Mouse (Mus musculus): ENCODE measurements around the gene Sez6l.

Gene Sez6l

DNA sequence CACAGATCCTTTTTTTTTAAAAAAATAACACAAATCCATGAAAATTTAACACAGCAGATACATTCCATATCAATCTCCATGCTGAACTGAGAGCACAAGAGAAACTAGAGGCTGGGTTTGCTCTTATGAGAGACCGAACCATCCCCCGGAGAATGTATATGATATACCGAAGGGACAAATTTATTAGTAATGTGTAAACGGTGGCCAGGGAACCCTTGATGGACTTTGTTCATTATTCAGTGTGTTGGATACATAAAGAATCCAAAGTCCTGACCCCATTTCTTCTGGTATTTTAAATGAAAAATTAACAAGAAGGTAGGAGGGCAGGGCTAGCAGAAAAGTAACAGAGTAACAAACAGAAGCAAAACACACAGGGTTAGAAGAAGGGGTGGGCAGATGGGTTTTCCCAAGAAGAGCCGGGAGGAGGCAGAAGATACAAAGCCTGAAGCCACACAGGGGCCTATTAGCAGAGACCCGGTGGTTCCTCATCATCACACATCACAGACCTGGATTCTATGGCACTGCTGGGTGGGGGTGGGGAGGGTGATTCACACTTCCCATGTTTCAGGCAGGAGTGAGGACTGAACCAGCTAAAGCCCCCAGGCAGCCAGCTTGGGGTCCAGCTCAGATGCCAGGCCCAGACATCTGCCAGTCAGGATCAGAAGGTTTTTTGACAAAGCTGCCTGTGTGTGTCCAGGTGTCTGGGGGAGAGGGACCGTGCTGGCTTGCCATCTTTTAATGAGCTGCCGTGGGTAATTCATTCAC is 76.9 kb downstream of the Sez6l start:
- DNase-seq (ENCODE audit: inconsistent age in 2 of 2, low spot score in 1 of 2): no peak

DNA sequence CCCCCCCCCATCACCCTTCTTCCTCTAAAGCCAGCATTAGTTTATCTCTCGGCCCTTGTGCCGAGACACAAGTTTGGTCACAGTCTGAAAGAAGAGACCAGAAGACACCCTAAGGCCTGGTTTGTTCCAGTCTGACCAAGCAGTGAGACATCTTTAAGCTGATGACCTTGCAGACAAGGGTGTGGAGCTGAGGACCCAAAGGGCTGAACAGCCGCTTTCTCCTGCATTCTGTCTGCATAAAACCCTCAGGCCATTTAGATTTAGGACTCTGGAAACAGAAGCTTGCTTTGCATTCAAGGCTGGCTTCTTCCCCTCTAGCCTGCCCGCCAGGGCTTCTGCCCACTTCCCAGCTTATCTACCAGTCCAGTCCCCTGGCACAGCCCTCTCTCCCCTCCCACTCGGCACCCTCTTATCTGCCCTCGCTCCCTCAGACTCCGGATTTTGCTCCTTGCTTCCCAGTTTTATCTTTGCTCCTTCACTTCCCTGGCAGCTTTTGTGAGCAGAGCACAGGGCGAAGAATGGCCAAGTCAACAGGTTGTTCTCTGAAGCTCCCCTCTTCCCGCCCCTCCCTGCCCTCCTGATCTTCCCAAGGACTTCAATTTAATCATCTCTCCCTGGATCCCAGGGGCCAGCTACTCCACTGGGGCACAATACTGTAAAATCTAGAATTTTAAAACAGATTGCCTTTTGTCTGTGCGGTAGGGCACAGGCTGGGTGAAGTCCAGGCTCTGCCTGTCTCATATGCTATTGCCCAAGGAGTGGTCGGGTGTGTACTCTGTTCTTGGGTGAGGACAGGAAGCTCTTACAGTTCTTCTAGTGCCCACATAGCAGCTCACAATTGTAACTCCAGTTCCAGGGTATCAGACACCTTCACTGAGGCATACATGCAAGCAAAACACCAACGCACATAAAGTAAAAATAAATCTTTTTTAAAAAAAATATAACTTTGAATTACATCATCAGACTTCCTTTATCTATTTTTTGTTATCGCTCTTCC is 77.8 kb downstream of the Sez6l start:
- no peak for DNase-seq (ENCODE audit: inconsistent age in 2 of 2, low spot score in 1 of 2)

DNA sequence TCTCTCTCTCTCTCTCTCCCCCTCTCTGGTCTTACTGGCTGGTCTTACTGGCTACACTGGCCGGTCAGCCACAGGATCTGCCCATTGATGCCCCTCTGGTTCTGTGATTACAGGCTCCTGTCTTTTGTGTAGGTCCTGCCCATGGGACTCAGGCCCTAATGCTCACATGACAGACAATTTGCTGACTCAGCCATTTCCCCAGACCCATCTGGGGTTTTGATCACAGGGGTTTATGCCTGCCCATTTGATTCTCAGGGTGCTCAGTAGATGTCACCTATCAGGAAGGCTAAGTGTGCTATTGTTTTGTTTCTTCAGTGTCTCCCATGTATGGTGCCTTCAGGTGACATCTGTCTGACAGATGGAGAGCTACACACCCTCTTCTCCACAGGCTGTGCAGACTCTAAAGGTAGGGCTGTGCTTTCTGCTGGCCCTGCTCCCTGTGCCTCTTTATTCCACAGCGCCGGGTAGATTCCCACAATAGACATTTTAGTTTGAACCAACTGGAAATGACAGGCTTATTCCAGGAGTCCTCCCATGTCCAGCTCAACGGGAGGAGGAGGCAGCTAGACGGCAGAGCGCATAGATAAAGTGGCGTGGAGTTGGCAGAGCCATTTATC is 80.1 kb downstream of the Sez6l start:
- DNase-seq (ENCODE audit: inconsistent age in 2 of 2, low spot score in 1 of 2): no peak

DNA sequence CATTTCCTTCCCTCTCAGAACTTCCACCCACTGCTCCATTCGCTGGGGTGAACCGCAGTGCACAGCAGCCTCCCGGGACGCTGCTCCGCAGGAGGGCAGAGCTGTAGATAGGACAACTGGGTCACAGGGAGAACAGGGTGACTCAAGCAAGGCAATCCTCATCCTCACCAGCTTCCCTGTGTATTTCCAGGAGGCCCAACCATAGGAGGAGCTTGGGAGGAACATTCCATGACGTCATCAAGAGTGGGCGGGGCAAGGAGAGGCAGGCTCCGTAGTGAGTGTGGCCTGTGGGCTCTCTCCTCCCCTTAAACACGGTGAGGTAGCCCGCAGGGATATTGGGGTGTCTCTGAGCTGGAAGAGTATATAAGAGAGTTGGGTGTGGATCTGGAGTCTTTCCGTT is 83.5 kb downstream of the Sez6l start:
- peak; percentile 13 to 43 for DNase-seq (ENCODE audit: inconsistent age in 2 of 2, low spot score in 1 of 2)

DNA sequence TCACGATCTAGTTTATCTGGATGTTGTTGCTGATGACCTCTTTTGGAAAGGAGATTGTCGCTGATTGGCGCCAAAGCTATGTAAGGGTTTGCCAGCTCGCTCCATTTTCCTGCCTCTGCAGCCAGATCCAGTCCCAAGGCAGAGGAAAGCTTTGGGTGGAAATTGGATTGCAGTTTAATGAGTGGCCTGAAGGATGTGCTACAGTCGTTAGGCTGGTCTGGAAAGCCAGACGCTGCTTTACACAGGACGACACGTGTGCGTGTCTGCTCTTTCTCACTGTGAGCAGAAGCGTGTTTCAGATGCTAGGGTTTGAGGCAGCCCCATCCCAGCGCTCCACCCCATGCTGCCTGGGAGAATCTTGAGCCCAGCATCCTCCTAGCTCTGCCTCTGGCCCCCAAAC is 85.5 kb downstream of the Sez6l start:
- no peak for DNase-seq (ENCODE audit: inconsistent age in 2 of 2, low spot score in 1 of 2)

DNA sequence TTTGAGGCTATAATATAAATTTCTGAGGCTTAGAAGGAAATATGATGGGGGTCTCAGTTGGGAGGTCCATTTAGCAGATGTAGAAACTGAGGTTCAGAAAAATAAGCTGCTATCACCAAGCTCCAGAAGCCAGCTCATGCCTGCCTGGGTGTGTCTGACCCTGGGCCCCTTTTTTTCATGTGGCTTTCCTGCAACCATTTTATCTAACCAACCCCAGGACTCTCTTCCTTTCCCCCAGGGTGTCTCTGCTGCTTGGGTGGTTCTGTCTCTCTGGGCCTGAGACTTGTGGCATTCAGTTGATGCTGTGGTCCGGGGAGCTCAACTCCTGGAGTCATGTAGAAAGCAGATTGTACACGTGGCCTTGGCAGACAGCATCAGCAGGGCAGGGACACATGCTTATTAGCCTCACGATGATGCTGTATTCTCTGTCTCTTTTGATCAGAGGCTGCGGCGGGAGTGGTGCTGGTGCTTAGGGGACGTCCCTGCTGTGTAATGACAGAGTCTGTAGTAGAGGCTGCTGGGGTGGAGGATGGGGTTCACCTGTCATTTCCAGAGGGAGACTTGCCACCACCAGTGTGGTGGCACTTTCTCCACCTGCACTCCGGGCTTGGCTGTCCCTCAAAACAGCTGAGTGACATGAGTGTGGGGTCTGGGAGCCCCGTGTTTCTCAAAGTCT is 88.7 kb downstream of the Sez6l start:
- DNase-seq (ENCODE audit: inconsistent age in 2 of 2, low spot score in 1 of 2): no peak

DNA sequence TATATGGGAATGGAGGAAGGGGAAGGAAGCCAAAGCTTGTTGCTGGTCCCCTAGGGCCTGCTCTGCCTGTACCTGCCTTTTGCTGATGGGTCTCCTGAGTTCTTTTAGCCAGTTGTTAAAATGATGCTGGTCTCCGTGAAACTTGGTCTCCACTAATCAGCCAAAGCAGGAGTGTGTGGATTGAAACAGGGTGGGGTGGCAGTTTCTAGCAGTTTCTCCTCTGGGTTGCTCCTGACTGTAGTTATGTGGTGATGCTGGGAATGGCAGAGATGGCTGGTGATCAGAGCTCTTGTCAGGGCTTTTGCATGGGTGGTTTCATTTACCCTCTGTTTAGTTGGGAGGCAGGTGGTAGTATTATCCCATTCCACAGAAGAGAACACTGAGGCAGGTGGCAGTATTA is 89.5 kb downstream of the Sez6l start:
- no peak for DNase-seq (ENCODE audit: inconsistent age in 2 of 2, low spot score in 1 of 2)

DNA sequence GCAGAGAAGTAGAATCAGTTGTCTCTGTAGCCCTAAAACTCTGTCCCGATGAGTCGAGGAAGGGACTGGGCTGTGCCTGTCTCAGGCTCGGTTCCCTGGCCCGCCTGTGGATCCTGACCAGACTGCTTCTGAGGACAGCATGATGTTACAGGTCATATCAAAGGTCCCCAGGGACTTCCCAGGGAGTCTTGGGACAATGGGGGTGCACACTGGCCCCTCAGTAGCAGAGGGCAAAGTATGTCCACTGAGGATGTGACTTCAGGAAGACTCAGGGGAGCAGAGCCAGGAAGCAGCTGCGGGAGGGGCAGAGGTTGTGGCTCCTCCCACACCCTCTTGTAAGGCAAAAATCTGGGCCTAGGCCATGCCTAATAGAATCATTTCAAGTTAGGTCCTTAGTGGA is 90.6 kb downstream of the Sez6l start:
- peak; percentile 51 to 59 for DNase-seq (ENCODE audit: inconsistent age in 2 of 2, low spot score in 1 of 2)

DNA sequence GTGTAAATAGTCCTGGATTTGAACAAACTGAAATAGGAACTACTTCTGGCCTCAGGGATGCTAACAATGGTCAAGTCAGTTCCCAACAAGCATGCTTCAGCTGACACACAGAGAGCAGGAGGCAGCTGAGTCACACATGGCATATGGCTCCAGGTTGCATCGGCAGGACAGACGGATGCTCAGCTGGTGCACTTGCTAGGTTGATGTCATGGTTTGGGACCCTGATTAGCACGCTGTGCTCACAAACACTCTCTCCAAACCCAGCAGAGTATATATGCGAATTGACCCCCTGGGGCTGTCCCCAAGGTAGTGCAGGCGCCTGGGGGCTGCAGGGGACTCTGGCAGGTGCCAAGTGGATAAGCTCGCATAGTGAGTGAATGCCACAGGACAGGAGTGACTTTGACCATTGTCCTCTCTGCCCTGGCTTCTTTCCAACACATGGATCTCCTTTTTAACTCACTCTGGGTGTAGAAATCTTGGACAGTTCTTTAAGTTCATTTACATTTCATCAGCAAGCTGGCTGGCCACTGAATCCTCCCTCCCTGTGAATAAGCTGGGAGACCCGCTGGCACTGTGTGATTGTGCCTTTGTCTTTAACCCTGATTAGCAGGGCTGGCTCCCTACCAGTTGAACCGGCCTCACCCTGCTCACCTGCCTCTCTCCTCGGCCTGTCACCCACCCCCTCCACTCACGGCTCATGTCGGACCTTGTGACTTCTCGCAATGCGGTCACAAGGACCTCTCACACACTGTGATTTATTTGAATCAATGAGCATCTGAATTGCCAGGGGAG is 91.9 kb downstream of the Sez6l start:
- DNase-seq (ENCODE audit: inconsistent age in 2 of 2, low spot score in 1 of 2): no peak

DNA sequence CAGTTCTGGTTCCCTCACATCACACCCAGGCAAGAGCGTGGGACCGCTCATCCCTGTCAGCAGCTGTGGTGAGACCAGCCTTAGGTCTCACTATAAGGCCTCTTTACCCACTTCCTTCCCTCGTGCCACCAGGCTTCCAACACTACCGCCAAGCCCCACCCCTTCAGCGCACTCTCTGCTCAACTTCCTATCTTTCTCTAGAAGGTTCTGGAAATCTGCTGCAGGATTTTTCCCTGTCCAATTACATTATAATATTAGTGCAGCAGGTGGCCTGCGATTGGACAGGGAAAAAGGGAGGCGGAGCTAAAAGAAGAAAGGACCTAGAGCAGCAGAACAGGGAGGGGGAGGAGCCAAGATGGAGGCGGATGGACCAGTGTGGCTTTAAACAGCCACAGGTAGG is 94.0 kb downstream of the Sez6l start:
- no peak for DNase-seq (ENCODE audit: inconsistent age in 2 of 2, low spot score in 1 of 2)

DNA sequence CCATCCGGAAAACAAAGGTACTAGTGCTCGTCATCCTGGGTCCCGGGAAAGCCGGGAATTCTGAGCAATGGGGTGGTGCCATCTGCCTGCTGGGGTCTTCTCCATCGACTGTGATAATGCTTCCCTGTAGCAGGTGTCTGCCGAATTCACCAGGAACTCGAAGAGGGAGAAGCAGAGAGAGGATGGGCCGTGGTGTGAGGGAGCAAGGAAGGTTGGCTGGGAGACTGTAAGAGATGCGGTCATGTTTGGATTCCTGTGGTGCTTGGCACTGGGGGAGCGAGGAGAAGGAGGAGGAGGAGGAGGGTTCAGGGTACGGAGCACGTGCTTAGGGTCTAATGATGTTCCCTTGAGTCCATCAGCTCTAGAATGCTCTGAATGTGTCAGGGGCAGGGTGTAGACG is 94.4 kb downstream of the Sez6l start:
- no peak for DNase-seq (ENCODE audit: inconsistent age in 2 of 2, low spot score in 1 of 2)

DNA sequence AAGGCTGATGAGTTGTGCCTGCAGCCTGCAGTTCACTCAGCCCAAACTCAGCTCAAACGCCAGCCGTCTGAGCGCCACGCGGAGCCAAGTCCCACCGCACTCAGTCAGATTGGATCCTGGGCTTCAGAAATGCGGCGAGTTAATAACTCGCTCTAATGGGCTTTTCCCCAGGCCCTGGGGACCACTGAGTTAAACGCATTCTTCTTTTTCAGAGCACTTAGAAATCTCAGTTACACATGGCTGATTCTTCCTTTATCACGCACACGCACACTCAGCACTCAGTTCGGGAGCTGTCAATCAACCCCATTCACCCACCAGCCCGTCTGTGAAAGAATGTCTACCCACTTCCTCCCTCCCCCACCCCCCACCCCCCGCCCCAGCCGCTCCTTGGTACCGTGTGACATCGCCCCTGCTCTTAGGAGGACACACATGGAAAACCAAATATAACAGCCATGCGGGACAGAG is 95.0 kb downstream of the Sez6l start:
- no peak for DNase-seq (ENCODE audit: inconsistent age in 2 of 2, low spot score in 1 of 2)

DNA sequence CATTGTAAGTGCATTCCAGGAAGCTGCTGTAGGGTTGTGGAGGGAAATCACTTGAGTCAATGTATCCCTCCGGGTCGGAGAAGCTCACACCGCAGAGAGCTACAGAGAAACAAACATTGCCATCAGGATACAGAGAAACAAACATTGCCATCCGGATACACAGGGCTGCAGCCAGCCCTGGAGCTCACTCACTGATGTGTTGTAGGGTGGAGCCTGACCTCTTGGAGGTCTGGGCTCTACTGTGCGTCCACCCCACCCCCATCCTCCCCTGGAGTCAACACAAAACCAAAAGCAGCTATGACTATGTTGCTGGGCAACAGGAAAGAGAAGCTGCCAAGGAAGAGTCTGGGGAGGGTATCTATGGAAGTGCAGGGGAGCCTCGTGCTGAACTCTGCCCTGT is 103.5 kb downstream of the Sez6l start:
- DNase-seq (ENCODE audit: inconsistent age in 2 of 2, low spot score in 1 of 2): no peak

DNA sequence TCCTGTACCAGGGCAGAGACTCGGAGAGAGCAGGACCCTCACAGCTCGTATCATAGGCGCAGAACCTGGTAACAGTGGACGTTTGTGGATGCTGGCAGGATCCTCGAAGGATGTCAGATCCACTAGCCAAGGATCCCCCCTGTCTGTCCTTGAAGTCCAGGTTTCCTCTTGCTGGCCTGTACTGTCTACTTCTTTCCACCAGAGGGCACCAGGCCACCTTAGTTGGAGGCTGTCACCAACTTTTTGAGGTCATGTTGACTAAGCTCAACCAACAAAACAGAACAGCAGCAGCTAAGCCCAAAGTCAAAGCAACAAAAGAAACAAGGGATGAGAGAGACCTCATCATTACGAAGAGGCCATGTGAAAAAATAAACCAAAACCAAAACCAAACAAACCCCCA is 106.8 kb downstream of the Sez6l start:
- DNase-seq (ENCODE audit: inconsistent age in 2 of 2, low spot score in 1 of 2): peak; percentile 37 to 82

DNA sequence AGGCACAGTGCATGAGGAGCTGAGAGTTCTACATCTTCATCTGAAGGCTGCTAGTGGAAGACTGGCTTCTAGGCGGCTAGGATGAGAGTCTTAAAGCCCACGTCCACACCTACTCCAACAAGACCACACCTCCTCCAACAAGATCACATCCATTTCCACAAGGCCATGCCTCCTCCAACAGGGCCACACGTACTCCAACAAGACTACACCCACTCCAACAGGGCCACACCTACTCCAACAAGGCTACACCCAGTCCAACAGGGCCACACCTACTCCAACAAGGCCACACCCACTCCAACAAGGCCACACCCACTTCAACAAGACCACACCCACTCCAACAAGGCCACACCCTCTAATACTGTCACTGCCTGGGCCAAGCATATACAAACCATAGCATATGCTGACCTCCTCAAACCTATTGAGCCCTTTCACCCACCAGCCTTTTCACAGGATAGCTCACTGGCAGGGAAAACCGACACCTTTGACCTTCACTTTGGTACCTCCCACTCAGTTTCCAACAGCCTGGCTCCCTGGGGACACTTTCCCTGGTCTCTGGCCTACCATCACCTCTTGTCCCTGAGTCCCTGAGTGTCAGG is 107.9 kb downstream of the Sez6l start:
- no peak for DNase-seq (ENCODE audit: inconsistent age in 2 of 2, low spot score in 1 of 2)

DNA sequence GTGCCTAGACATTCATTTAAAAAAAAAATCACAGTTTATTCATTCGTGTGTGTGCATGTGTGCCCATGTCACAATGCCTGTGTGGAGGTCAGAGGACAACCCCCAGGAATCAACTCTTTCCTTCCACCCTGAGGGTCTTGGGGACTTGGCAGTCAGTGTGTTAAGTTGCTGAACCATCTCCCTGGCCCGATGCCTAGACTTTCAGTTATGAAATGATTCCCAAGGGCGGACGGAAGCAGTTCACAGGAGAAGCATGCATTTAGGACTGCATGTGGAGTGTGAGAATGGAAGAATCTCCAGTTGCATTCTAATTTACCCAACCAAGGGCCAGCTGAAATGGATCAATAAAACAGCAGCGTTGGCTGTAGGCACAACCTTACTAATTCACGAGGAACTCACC is 110.7 kb downstream of the Sez6l start:
- peak in 1 of 2 experiments; percentile 72 for DNase-seq (ENCODE audit: inconsistent age in 2 of 2, low spot score in 1 of 2)

DNA sequence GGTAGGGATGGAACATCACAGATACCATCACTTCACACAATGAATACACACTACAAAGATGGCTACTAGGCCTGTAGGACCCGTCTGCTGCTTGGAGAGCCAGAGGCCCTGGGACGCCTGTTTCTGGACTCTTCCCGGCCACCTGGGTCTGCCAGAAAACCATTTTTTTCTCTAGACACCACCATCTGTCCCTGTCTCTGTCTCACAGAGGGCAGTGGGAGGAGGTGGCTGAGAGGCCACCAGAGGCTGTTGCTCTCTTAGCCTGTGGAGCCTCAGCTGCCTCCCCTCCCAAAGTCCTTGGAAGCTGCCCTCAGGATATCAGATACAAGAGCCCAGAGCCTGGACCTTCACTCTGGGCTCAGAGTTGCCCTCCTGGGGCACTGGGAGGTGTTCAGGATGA is 117.1 kb downstream of the Sez6l start:
- DNase-seq (ENCODE audit: inconsistent age in 2 of 2, low spot score in 1 of 2): no peak

DNA sequence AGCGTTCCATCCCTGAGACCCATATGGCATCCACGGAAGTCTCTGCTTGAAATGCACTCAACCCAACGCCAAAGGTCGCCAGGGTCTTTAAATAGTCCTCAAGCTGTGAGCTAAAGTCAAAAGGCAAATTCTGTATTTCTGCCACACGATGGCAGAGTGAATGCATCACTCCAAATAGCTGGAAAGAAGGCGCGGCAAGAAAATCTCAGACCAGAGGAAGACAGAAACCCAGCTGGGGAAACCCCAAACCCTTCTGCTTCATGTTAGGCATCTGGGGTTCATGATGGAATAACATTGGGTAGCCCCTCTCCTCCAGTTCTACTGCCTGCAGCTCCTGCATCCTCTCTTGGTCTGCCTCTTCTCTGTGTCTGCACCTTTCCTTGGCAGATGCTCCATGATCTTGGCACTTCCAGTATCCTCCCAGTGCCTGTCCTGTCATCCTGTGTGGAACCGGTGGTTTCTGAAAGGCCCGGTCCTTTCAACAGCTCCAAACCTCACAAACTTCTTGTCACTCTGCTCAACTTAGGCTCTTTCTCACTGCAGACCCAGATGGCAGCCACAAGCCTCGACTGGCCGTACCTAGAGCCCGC is 121.9 kb downstream of the Sez6l start:
- DNase-seq (ENCODE audit: inconsistent age in 2 of 2, low spot score in 1 of 2): no peak

DNA sequence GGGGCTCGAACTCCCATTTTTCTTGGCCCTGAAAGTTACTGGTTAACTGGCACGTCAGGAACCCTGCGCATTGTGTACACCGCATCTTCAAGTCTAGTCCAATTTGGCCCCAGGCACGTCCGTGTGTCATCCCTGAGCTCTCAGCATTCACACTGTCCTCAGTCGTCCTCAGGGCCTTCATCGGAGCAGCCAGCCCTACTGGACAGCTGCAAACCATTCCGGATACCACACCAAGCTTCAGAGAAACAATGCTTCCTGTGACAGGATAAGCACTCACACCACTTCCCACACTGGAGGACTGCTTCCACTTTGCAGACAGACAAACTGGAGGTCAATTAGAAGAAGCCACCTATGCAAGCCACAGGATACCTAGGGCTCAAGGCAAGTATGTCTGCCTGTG is 123.9 kb downstream of the Sez6l start:
- DNase-seq (ENCODE audit: inconsistent age in 2 of 2, low spot score in 1 of 2): no peak

Data from adrenal gland, adult (tissue).